Mouse (Mus musculus) frontal cortex, postnatal 25 days (tissue): ENCODE measurements around the gene Eif3c.

Experiments used
- DNase-seq, 2 experiments: peaks; one replicate each; pipeline ENCODE4 v3.0.0; 2022; ENCODE audit warnings: low spot score in 2 of 2

The Eif3c gene

DNA sequence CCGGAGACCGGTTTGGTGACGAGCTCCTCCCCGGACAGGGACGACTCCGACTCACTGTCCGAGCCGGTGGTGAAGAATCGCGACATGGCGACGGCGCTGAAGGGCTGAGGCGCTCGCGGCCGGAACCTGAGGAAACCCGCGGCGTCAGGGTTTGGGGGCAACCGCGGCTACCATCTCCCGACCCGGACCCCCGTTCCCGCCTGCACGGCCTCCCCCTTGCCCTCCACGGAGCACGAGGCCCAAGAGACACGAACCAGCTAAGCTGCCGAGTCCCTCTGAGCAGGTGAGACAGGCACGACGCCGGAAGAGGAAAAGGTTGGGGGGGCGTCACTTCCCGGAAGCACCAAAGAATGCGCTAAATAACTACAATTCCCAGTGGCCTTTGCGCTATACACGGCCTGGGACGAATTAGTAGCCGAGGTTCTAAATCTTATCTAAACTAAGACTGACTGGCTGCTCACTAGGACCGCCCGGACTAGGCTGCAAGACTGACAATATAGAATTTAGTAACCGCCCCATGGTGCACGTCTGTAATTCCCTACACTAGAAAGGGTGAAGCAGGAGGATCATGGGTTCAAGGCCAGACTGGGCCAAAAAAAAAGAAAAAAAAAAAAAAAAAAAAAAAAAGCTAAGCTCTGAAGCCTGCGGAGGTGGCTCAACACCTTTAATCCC, at the start of gene Eif3c:
Gene Eif3c (minus strand): TSS at position 318 of the 672 bp plus-strand sequence.
- DNase-seq = peak; percentile 67 to 78

DNA sequence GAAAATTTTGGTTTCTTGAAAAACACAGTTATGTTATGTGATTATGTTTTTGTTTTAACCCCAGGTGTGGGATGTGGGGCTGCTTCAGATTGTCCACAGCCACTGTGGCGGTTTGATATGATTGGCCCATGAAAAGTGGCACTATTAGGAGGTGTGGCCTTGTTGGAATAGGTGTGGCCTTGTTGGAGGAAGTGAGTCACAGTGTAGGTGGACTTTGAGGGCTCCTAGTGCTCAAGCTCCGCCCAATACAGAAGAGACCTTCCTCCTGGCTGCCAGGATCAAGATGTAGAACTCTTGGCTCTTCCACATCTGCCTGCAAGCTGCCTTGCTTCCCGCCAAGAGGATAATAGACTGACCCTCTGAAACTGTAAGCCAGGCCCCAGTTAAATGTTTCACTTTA, 46.5 kb upstream of the Eif3c start:
- no peak for DNase-seq

DNA sequence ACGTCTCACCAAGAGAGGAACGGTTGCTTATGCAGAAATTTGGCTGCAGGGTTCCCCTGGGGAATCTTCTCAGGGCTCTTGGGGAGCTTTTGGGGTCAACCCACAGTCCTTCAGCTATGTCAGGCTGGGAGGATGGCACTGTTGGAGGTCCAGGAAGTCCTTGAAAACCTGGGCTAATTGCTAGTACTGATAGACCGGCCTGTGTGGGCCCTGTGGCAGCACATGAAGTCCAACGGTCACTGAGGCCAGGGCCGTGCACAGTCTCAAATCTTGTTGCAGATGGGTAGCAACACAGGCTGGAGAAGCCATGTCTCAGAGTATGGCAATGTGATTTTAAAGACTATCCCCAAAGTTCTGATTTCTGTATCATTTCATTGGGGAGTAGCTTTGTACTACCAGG, 41.6 kb upstream of the Eif3c start:
- no peak for DNase-seq

- no peak for DNase-seq
These were observed 40.9 kb upstream of the Eif3c start for GRCm38 (mm10) chr7:126607064-126607463.

DNA sequence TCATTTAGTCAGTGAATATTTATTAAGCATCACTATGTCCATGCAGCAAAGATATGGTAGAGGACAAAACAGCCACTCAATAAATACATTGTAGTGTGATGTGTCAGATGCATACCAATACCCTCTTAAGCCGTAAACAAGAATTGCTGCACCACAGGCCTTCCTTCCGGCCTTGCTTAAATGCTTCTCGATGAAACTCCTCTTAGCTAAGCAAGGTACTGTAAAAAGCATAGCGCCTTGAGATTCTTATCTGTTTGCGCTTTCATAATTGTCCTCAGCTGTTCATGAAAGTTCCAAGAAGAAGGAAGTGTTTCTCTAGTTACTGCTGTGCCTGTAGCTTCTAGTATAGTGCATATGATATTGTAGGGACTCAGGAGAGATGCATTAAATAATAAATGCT, 40.4 kb upstream of the Eif3c start:
- no peak for DNase-seq

DNA sequence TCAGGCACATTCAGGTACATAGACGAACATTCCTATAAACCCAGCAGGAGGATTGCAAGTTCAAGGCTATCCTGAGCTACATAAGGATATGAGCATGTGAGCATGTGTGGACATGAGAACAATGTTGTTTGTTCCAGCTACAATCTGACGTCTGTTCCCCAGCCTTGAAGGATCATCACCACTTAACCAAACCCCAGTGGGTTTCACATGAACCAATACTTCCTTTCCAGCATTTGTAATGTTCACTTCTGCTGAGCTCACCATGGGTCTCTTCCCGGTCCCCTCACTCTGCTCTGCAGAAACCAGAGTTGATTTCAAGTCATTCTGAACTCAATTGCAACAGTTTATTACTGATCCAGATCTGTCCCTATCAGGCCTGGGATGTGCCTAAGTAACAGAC, 36.4 kb upstream of the Eif3c start:
- no peak for DNase-seq

GRCm38 (mm10) chr7:126601896-126602295, 35.7 kb upstream of the Eif3c start:
- no peak for DNase-seq

DNA sequence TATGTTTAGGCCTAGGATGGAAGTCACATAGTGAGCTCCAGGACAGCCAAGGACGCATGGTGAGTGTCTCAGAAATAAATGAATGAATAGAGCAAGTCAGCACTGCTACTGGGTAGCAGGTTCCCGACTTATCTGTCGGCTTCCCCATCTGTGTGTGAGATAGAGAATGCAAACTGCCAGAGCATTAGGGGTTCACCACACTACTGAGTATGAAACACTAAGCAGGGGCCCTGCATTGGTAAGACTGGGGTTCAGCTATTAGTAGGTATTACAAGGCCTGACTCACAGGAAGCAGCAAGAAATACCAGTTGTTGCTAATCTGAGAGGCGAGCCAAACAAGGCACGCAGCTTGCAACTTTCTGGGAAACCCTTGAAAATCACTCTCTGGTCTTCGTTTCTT, 32.7 kb upstream of the Eif3c start:
- no peak for DNase-seq

DNA sequence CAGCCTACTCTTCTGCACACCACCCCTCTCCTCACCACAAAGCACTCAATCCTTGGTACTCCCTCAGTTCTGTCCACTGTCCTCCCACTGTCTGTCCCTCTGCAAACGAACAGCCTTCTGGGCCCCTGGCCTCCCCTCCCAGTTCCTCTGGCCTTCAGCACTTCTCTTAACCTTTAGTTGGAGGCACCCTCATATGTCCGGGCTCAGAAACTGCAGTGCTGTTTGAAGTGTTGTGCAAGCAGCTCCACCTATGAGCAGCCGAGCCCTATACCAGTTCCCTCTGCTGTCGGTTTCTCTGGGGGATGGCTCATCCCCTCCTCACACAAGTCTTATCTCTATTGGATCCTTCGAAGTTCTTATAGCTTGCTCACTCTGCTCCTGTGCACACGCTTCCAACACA, 30.2 kb upstream of the Eif3c start:
- no peak for DNase-seq

- DNase-seq = no peak
These were observed 29.7 kb upstream of the Eif3c start for GRCm38 (mm10) chr7:126595890-126596289.

DNA sequence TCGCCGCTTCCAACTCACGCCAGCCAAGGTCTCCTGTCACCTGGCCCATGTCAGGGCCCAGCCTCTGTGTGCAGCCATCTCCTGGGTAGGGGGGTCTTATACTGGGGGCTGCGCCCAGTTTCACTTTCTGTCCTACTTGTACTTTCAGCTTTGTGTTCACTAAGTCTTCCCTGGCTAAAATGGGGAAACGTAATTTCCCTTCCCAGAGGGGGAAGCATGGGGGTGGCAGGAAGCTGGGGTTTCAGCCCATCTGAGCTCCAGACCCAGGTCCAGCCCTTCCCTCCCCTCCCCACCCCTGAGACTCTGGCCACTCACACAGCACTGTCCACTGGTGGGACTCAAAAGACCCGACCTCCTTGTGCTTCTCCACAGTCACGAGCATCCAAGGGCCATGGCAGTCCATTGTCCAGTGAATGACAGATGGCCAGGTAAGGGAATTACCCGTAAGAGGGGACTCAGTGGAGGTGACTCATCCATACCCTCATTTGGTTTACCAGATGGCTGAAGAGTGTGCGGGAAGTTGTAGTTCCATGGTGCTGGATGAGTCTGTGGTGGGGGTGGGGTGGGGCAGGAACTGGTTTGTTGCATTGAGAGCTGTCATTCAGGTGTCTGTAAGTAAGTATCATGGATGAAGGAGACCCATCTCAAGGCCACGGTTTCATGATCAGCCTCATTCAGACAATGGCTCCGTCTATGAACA, 28.8 kb upstream of the Eif3c start, which contains the start of gene Il27:
Gene Il27 (minus strand): TSS at position 80 of the 700 bp plus-strand sequence.
- no peak for DNase-seq

DNA sequence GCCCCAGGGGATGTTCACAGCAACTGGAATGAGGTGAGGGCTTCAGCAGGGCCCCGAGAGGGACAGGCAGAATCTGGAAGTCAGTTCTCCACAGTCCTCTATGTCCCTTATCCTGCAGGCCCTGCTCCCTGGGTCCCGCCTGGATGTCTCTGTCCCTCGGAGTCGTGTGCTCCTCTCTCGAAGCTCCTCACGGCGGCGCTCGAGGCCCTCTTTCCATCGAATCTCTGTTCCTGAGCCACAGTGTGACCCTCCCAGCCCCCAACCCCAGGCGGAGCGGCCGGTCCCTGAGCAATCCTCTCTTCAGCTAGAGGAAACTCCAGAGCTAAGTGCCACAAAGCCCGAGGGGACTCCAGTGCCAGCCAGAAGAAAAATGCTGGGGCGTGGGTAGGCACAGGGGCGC, 21.6 kb upstream of the Eif3c start:
- DNase-seq = no peak

- no peak for DNase-seq
These were observed 20.6 kb upstream of the Eif3c start for GRCm38 (mm10) chr7:126586839-126587238.

GRCm38 (mm10) chr7:126585717-126586116, 19.5 kb upstream of the Eif3c start, which contains the start of gene Cln3:
TSS of gene Cln3 (minus strand) at chr7:126585817.
- DNase-seq = no peak

GRCm38 (mm10) chr7:126584506-126584977, 18.3 kb upstream of the Eif3c start, which contains the start of gene Apobr:
TSS of gene Apobr (plus strand) at chr7:126584942.
- DNase-seq = no peak

GRCm38 (mm10) chr7:126583761-126584160, 17.6 kb upstream of the Eif3c start:
- DNase-seq = no peak

DNA sequence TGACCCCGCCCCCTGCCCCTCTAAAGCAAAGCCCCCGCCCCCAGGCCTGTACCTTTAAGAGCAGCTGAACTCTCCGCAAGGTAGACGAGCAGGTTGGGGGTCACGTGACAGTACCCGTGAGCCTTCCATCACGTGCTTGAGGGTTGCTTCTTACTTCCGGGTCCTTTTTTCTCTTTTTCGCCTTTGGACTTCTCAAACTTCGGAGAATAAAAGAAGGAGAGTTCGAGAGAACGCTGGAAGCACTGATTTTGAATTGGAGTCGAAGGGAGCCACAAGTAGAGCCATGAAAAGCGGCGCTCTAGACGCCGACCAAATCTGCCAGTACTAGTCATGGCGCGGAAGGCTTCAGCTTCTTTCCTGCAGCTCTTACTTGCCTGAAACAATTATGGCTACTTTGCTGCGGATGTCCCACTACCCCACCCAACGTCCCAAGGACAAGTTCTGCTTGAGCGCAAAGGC, 17.1 kb upstream of the Eif3c start:
- peak; percentile 68 to 73 for DNase-seq

DNA sequence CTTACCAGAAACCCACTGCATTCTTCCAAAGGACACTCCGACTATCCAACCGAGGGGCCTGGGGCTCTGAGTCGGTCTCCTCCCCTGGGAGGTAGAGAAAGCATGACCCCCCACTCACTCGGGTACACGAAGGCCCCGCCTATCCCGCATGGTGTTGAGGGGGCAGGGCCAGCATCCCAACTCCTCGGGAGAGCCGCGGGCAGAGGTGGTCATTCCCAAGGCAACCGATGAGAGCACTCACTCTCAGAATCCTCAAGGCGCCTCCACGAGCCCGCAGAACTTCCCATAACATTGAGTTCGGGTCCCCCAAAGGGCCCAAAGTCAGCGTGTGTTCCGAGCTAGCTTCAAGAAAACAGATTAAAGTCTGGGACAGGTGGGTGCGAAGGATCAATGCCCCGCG, 16.5 kb upstream of the Eif3c start:
- DNase-seq = no peak

GRCm38 (mm10) chr7:126581661-126582060, 15.4 kb upstream of the Eif3c start:
- no peak for DNase-seq

GRCm38 (mm10) chr7:126579172-126579571, 13.0 kb upstream of the Eif3c start:
- no peak for DNase-seq

GRCm38 (mm10) chr7:126576946-126577345, 10.7 kb upstream of the Eif3c start:
- no peak for DNase-seq

- DNase-seq = no peak
These were observed 518 bp downstream of the Eif3c start for GRCm38 (mm10) chr7:126565693-126566092.

DNA sequence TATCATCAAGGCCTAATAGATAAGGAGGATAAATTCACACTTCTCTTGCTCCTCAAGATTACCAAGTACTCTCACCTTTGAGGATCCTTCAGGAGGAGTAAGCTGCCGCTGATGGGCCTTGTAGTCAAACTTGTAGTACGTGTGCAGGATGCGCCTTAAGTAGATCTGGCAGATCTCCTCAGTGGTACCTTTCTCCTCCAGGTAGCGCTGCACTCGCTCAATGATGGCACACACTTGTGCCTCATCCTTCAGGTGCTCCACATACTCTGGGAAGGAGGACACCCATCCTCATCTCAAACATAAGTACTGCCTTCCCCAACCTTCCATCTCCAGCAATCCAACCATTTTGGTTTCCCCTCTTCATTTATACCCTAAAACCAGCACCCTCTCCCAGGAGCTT, 9.6 kb downstream of the Eif3c start:
- no peak for DNase-seq
